Mouse (Mus musculus) midbrain, postnatal 0 days (tissue): ENCODE measurements at regions not wholly inside any gene's neighbourhood (a gene's known extent, or its start where the extent isn't known, plus 50 kb on each side); places are given as distances from the start of the nearest gene placed in this dataset.

Experiments used
- ATAC-seq: fragments of 200-750 bp; cut with Nextera tagmentation; 2 replicates; pipeline ENCODE4 v1.8.0; 2017; ENCODE audit warnings: moderate number of reproducible peaks, mild to moderate bottlenecking, moderate TSS enrichment, moderate library complexity; ENCODE audit not compliant: low FRiP score
- DNase-seq: peaks from one replicate; pipeline ENCODE4 v3.0.0-alpha.2; 2015; ENCODE audit warnings: low spot score
- H3K27ac ChIP-seq: fragments of 300-500 bp; sonication (generic); 2 replicates; pipeline ENCODE4 v1.5.1; 2014; ENCODE audit warnings: low read depth, mild to moderate bottlenecking, low read length, mixed read lengths
- H3K27me3 ChIP-seq: fragments of 300-500 bp; sonication (generic); 2 replicates; pipeline ENCODE4 v1.6.1; 2014; ENCODE audit warnings: low read length, control low read depth, mixed read lengths; ENCODE audit not compliant: insufficient read depth
- H3K36me3 ChIP-seq: fragments of 300-500 bp; sonication (generic); 2 replicates; pipeline ENCODE4 v1.6.1; 2014; ENCODE audit warnings: low read length, control low read depth, mixed read lengths; ENCODE audit not compliant: insufficient read depth
- H3K4me1 ChIP-seq: fragments of 300-500 bp; sonication (generic); 2 replicates; pipeline ENCODE4 v1.6.1; 2014; ENCODE audit warnings: mild to moderate bottlenecking, control low read depth, antibody characterized with exemption, low read length, mixed read lengths; ENCODE audit not compliant: insufficient read depth
- H3K4me2 ChIP-seq: fragments of 300-500 bp; sonication (generic); 2 replicates; pipeline ENCODE4 v1.6.1; 2014; ENCODE audit warnings: low read depth, mild to moderate bottlenecking, low read length, mixed read lengths; ENCODE audit not compliant: poor library complexity, severe bottlenecking
- H3K4me3 ChIP-seq: fragments of 300-500 bp; sonication (generic); 2 replicates; pipeline ENCODE4 v1.5.1; 2014; ENCODE audit warnings: low read depth, mild to moderate bottlenecking, low read length, moderate library complexity
- H3K9ac ChIP-seq: fragments of 300-500 bp; sonication (generic); replicated peaks from 2 replicates; pipeline ENCODE4 v1.6.1; 2014; ENCODE audit warnings: mild to moderate bottlenecking, low read length, moderate library complexity, mixed read lengths; ENCODE audit not compliant: poor library complexity, severe bottlenecking
- H3K9me3 ChIP-seq: fragments of 300-500 bp; sonication (generic); 2 replicates; pipeline ENCODE4 v1.6.1; 2016; ENCODE audit warnings: low read length, control low read depth
- CTCF ChIP-seq: IDR thresholded peaks from 2 replicates; pipeline ENCODE4 v1.5.1; 2016; ENCODE audit warnings: antibody characterized with exemption, mild to moderate bottlenecking
- WGBS: fragments of 180-500 bp; shearing (Covaris S2); extraction: QIAGEN DNeasy Blood & Tissue Kit; methylation state at CpG from one replicate; pipeline ENCODE4 v1.1.7; 2014; 5-methylcytosine and 5-hydroxymethylcytosine counted together

DNA sequence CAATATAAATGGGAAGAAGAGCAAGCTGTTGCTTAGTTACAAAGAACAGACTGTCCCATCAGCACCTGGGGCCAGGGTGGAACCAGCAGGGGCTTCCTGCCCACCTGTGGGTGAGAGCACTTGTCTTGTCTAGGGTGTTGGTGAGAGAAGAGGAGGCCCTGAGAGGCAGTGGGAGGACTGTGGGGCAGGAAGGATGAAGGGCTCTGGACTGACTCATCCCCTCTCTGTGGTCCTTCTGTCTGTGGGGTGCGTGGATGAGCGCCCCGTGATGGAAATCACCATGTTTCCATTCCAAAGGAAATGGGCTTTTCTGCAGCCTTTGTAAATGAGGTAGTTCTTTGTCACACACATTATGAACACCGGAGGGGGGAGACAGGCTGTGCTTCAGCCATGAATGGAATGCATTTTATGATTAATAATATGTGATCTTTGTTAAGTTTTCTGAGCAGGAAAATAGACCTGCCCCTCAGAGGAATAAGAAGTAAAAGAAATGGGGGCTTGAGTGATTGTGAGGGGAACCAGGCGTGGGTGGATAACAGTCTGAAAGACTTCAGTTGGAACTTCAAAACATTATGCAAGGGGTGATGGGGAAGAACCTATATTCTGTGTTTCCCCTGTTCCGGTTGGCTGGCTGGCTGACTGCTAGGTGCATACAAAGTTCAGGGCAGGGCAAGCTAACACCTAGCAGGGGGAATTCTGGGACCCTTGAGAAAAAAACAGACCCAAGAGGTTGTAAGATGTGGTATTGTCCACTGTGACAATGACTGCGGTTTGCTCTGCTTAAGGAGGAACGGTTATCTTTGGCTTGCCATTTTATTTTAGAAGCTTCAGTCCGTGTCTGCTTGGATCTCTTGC lies 237.3 kb downstream of the Gadd45g start:
- Histone ChIP-seq H3K27me3 (no peaks in the 10 kb centered on the region), H3K9ac (no peak overlapping the region), H3K4me2 (no peak overlapping the region), H3K4me1 (no peaks in the 10 kb centered on the region), H3K36me3 (no peaks in the 10 kb centered on the region), H3K4me3 (no peak overlapping the region), H3K9me3 (no peaks in the 10 kb centered on the region), H3K27ac (no peak overlapping the region)
- DNase-seq (no peak), ATAC-seq (no peak)
- WGBS, result 66% methylated on average over 9 of the region's 9 CpGs
- TF ChIP-seq CTCF, result no peak

DNA sequence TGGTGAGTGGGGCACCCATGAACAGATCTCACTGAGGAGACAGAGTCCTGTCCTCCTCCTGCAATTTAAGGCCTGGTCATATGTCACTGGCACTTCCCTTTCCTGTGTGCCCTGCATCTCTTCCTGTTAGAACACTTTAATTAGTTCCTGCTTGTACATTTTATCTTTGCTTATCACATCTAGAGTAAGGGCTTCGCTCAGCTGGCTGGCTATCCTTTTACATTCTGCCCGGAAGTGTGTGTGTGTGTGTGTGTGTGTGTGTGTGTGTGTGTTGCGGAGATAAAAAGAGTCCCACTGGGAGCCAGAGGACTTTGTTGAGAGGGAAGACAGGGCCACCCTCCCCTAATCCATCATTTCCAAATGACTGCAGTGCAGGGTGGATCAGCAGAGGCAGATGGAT lies 238.6 kb downstream of the Gadd45g start:
- 41% methylated on average over 3 of the region's 3 CpGs for WGBS
- no peak for DNase-seq
- H3K27ac ChIP-seq, result no peak overlapping the region
- no peak for ATAC-seq
- H3K27me3 ChIP-seq, result no peaks in the 10 kb centered on the region
- no peaks in the 10 kb centered on the region for H3K4me1 ChIP-seq
- H3K9me3 ChIP-seq, result no peaks in the 10 kb centered on the region
- H3K4me2 ChIP-seq, result no peak overlapping the region
- H3K36me3 ChIP-seq, result no peaks in the 10 kb centered on the region
- no peak overlapping the region for H3K4me3 ChIP-seq
- H3K9ac ChIP-seq, result no peak overlapping the region
- TF ChIP-seq CTCF, result no peak

DNA sequence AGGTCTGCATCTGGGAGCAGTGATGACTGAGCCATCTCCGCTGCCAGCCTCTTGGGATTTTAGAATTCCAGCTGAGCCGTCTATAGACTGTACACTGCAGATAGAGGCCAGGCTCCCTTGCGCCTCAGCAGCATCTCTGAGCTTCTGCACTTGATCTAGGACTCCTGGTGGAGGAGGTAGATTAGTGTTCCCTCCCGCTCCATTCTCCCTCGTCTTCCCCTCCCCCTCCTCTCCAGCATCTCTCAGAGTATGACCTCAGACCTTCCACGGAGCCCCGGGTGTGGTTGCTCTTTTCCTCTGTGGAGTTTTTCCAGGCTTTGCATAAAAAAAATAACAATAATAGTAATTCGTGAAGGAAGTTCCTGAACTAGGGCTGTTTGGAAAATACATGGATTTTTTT lies 241.8 kb downstream of the Gadd45g start:
- H3K36me3 ChIP-seq, result no peaks in the 10 kb centered on the region
- no peak overlapping the region for H3K4me2 ChIP-seq
- H3K4me3 ChIP-seq, result no peak overlapping the region
- no peaks in the 10 kb centered on the region for H3K27me3 ChIP-seq
- H3K9ac ChIP-seq, result no peak overlapping the region
- TF ChIP-seq CTCF, result no peak
- WGBS, result 41% methylated on average over 8 of the region's 8 CpGs
- ATAC-seq (no peak), DNase-seq (no peak)
- H3K9me3 ChIP-seq, result no peaks in the 10 kb centered on the region
- no peak overlapping the region for H3K27ac ChIP-seq
- H3K4me1 ChIP-seq, result no peaks in the 10 kb centered on the region

DNA sequence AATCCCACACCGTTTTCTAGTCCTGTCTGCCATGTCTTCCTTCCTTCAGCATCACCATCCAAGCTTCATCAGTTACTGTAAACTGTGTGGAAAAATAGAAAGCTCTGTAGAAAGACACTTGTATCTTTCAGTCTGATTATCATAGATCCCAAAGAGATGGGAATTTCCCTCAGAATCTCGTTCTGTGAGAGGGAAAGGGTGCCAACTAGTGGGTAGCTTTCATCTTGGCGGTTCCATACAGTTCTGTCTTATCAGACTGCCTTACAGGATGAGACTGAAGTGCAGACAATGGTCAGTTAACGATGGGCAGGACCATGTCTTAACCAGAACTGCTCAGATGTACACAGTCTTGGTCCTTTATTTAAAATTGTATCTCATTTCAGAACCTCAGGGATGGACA lies 243.9 kb downstream of the Gadd45g start:
- no peaks in the 10 kb centered on the region for H3K4me1 ChIP-seq
- no peak overlapping the region for H3K27ac ChIP-seq
- H3K9ac ChIP-seq, result no peak overlapping the region
- H3K9me3 ChIP-seq, result no peaks in the 10 kb centered on the region
- no peaks in the 10 kb centered on the region for H3K36me3 ChIP-seq
- 70% methylated on average over 4 of the region's 4 CpGs for WGBS
- H3K4me3 ChIP-seq, result no peak overlapping the region
- ATAC-seq (no peak), DNase-seq (no peak)
- H3K4me2 ChIP-seq, result no peak overlapping the region
- peak; percentile 38 for TF ChIP-seq CTCF
- no peaks in the 10 kb centered on the region for H3K27me3 ChIP-seq

DNA sequence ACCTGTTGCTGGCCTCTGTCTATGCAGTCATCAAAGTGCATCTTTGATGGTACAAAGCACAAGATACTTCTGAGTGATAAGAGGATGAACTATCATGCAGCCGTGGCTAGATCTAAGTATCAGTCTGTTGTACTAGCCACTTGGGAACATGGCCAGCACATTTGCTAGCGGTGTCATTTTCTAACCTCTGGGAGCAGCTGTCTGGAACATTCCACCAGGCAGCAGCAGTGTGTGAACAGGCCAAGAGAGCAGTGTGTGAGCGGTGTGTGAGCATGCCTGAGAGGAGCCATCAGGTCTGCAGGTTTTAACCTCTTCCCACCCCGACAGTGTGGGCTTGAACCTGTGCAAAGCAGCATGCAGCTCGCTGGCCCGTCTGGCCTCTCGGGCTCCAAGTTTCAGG lies 248.3 kb downstream of the Gadd45g start:
- DNase-seq (no peak), ATAC-seq (no peak)
- Histone ChIP-seq H3K4me3 (no peak overlapping the region), H3K36me3 (no peaks in the 10 kb centered on the region), H3K27ac (no peak overlapping the region), H3K4me1 (no peaks in the 10 kb centered on the region), H3K27me3 (no peaks in the 10 kb centered on the region), H3K9me3 (no peaks in the 10 kb centered on the region), H3K9ac (no peak overlapping the region), H3K4me2 (no peak overlapping the region)
- no peak for TF ChIP-seq CTCF
- WGBS, result 80% methylated on average over 7 of the region's 7 CpGs

DNA sequence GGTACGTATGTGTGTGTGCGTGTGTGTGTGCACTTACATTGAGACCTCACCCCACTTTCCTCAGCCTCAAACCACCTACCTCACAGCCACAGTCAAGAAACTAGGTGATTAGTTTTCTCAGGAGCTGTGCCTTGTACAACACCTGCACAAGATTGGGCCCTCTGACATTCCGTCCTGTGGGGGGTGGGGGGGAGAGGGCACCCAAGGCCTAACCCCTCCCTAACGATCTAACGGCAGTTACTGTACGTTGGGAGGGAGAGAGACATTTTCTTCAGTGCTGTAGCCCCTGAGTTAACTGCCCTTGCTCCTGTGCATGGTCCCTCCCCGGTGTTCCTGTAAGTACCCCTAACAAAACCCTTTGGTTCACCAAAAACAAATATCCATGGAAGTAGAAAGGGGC lies 250.0 kb downstream of the Gadd45g start:
- H3K4me2 ChIP-seq, result no peak overlapping the region
- ATAC-seq (no peak), DNase-seq (no peak)
- 90% methylated on average over 7 of the region's 7 CpGs for WGBS
- no peak overlapping the region for H3K4me3 ChIP-seq
- no peak overlapping the region for H3K9ac ChIP-seq
- H3K27ac ChIP-seq, result no peak overlapping the region
- H3K36me3 ChIP-seq, result no peaks in the 10 kb centered on the region
- H3K27me3 ChIP-seq, result no peaks in the 10 kb centered on the region
- H3K4me1 ChIP-seq, result no peaks in the 10 kb centered on the region
- TF ChIP-seq CTCF, result no peak
- H3K9me3 ChIP-seq, result no peaks in the 10 kb centered on the region
